Mouse (Mus musculus) embryo, embryonic 9.5 days (tissue): ENCODE measurements at regions not wholly inside any gene's neighbourhood (a gene's known extent, or its start where the extent isn't known, plus 50 kb on each side); places are given as distances from the start of the nearest gene placed in this dataset.
A peak's percentile ranks its signal among the peaks of the same experiment; 100 is the strongest.

ENCODE experiments used
- DNase-seq: peaks from one replicate; pipeline ENCODE4 v3.0.0-alpha.2; 2017; ENCODE audit errors: extremely low spot score

DNA sequence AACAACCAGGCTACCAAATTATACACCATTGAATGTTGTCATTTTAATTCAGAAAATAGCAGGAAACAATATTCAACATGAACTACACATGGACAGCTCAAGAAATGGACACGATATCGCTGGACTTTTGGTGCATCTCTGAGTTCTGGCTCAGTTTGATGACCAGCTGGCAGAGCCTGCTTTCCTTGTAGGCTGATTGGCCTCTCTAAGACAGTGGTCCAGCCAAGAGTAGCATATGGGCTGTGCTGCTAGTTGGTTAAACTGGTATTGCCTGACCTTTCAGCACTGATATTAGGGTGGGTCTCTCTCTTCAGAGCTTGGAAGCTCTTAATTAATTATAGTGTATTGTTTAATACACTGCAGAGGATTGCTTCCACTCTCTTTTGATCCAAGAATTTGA is 705.8 kb upstream of the Ddx18 start:
- DNase-seq, result no peak

DNA sequence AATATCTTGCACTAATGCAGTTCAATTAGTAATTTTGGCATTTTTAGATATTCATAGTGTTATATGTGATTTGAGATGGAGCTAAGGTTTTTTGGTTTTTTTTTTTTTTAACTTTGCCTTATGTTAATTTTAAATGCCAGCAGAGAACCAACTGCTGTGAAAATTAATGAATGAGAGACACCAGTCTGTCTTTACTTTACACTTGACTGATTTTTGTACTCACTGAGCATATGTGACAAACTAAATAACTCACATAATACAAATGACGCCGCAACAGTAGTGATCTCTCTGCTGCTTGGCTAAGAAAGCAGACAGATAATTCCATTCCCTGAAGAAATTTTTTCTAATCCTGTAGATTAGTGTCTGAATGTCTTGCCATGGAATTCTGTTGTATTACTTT is 675.2 kb upstream of the Ddx18 start:
- no peak for DNase-seq

DNA sequence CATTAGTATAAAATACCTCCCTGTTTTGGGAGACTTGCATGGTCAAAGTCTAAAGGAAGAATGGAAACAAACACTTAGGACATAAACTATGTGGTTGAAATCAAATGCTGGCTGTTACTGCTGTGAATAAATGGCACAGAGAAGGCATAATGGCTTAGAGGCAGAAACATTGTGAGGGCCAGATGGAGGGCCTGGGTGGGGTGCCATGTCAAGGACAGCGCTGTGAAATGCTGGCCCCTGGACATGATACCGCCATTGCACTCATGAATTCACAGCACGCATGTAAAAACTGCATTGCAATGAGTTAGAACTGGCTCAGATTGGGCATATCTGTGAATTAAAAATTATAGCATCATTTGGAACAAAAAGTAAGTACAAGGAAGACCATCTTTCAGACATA is 673.7 kb upstream of the Ddx18 start:
- no peak for DNase-seq

DNA sequence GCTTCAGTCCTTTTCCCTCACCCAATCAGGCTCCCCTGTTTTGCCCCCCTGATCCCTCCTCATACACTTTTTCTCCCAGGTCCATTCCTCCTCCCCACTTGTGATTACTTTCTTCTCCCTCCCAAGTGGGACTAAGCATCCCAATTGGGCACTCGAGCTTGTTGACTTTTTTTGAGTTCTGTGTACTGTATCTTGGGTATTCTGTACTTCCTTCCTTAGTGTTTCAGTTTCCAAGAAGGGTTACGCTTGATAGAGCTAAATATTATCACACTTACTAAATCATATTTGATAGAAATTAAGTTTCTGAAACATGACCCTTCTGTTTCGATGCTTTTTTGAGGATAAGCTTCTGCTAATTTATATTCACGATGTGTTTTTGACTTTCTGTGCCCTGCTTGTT is 662.7 kb upstream of the Ddx18 start:
- DNase-seq, result no peak

DNA sequence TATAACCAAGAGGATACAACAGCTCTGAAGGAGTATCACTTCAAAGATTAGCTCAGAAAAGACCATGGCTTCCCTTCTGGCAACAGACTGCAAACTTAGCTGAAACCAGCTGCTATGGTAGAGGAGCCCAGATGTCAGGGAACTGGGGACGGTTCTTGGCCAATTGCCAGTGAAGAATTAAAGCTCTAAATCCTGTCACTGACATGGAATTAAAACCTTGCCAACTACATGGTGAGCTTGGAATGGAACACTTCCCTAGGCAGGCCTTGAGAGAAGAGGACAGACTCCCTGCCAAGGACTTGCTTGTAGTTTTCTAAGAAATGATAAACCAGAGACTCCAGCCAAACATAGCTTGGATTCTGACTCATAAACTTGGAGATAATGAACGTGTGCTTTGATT is 644.7 kb upstream of the Ddx18 start:
- no peak for DNase-seq

DNA sequence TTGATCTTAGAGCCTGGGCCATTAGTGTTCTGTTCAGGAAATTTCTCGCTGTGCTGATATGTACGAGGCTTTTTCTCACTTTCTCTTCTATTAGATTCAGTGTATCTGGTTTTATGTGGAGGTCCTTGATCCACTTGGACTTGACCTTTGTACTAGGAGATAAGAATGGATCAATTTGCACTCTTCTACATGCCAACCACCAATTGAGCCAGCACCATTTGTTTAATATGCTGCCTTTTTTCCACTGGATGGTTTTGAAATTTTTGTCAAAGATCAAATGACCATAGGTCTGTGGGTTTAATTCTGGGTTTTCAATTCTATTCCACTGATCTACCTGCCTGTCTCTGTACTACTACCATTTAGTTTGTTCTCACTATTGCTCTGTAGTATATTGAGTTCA is 640.8 kb upstream of the Ddx18 start:
- DNase-seq, result no peak

DNA sequence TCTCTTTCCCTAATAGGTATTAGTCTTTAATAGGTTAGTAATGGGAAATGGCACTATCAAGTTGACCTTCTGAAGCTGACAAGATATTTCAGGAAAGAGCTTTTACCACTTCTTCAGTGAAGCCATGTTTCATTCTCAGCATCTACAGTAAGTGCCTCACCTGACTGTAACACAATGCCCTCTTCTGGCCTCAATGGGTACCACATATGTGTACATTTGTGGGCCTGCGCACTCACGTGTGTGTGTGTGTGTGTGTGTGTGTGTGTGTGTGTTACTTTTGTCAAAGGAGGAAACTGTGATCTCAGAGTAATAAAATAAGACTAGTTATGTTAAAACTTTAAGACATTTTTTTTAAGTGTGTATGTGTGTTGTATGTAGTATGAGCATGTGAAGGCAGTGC is 601.8 kb upstream of the Ddx18 start:
- peak; percentile 0 for DNase-seq

GRCm38 (mm10) chr1:122161798-122162197 is 594.0 kb upstream of the Ddx18 start:
- DNase-seq, result no peak

DNA sequence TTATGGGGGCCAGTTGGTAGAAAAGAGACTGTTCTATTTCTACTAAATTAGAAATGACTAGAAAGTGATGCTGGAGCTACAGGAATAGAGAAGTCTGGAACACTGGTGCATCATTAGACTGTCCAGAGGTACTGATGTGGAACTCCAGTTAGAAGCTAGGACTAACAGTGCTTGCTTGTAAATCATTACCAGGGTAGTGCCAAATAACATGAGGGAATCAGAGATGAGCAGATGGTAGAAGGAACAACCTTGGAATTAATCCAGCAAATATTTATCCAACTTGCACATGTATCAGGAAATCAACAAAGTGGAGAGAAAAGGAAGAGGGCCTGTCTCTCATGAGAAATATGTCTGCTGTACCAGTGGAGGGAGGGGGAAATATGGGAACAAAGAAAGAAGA is 573.6 kb upstream of the Ddx18 start:
- no peak for DNase-seq

- DNase-seq, result no peak
Measured at GRCm38 (mm10) chr1:122123954-122124353, 556.2 kb upstream of the Ddx18 start.

- DNase-seq, result no peak
Measured at GRCm38 (mm10) chr1:122095726-122096125, 527.9 kb upstream of the Ddx18 start.

- no peak for DNase-seq
Measured at GRCm38 (mm10) chr1:122082481-122082880, 514.7 kb upstream of the Ddx18 start.

GRCm38 (mm10) chr1:122076085-122076484 is 508.3 kb upstream of the Ddx18 start:
- DNase-seq, result no peak

DNA sequence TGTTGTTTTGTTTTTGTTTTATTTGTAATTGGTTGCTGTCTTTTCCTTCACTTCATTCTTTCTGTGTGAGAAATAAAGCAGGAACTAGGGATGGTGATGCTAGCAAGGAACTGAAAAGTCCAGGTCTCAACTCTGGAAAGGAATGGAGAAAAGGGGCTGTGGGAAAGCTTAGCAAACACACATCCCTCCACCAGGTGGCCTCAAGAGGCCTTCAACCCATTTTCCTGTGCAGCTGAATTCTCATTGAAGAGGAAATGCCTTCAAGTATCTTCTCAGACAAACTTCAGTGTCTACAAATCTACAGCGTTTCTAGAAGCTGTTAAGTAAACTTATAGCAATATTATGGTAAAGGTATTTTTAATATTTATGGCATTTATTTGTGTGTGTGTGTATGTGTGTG is 487.4 kb upstream of the Ddx18 start:
- DNase-seq, result no peak

- DNase-seq, result no peak
Measured at GRCm38 (mm10) chr1:122048112-122048725, 480.4 kb upstream of the Ddx18 start.

- DNase-seq, result no peak
Measured at GRCm38 (mm10) chr1:122043896-122044295, 476.1 kb upstream of the Ddx18 start.

DNA sequence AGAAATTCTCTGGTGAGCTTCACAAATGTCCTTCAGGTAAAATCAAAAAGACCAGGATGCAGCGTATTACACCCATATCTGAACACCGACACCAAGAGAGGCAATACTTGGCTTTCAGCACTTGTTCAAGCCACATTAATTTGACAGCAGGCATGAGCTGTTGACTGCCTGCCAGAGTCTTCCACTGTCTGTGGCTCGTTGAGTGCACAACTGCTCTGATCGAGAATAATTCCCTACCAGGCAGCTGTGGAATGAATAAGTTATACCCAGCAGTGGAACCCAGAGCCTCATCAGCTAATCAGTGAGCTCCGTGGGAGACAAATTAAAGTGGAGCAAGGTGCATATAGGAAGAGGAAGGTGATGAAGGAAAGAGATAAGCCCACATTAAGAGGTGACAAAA is 475.3 kb upstream of the Ddx18 start:
- no peak for DNase-seq

- no peak for DNase-seq
Measured at GRCm38 (mm10) chr1:122007749-122008148, 440.0 kb upstream of the Ddx18 start.

- DNase-seq, result no peak
Measured at GRCm38 (mm10) chr1:121996461-121996860, 428.7 kb upstream of the Ddx18 start.

DNA sequence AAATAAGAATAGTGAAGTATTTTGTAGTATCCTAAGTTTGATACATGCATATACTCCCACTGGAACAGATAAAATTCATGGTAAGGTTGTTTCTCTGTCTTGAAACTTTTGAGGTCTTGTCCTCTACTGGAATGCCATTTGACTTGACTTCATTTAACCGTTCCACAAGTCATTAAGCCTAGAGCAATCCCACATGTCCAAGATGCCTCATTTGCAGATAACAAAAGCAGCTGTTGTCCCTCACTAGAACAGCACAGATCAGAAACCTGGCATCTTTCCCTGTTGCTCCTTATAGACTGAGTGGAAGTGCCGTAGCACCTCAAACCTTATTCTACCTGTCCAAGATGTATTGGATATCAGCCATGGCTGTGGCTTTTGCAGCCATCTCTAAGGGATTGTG is 422.9 kb upstream of the Ddx18 start:
- DNase-seq, result no peak

GRCm38 (mm10) chr1:121958942-121959341 is 391.2 kb upstream of the Ddx18 start:
- no peak for DNase-seq

- no peak for DNase-seq
Measured at GRCm38 (mm10) chr1:121935911-121936310, 368.1 kb upstream of the Ddx18 start.
